Mouse (Mus musculus) ES-Bruce4 (cell line): ENCODE measurements around the gene Ubxn4.

ENCODE experiments used
- CTCF ChIP-seq: IDR thresholded peaks from one replicate; pipeline ENCODE4 v1.8.1; 2011; ENCODE audit warnings: low read depth, low read length
- EP300 ChIP-seq: IDR thresholded peaks from 2 replicates; pipeline ENCODE4 v1.6.1; 2011; ENCODE audit warnings: low read depth, low read length; ENCODE audit not compliant: insufficient read depth
- POLR2A ChIP-seq: IDR thresholded peaks from one replicate; pipeline ENCODE4 v1.8.1; 2011; ENCODE audit warnings: low read length; ENCODE audit not compliant: insufficient read depth

GRCm38 (mm10) chr1:128221886-128222285, 21.9 kb upstream of the Ubxn4 start:
- TF ChIP-seq CTCF (no peak), EP300 (no peak), POLR2A (no peak)
